Mouse (Mus musculus) bone marrow macrophage, adult 2 months (primary cell): ENCODE data around the gene Selplg.

Experiments used
- CTCF ChIP-seq: IDR thresholded peaks from 2 replicates; pipeline ENCODE4 v1.5.1; 2012; ENCODE audit warnings: low read depth, mild to moderate bottlenecking, low read length, moderate library complexity
- POLR2A ChIP-seq: IDR thresholded peaks from 2 replicates; pipeline ENCODE4 v1.6.1; 2012; ENCODE audit warnings: mild to moderate bottlenecking, low read depth, low read length, borderline replicate concordance

DNA sequence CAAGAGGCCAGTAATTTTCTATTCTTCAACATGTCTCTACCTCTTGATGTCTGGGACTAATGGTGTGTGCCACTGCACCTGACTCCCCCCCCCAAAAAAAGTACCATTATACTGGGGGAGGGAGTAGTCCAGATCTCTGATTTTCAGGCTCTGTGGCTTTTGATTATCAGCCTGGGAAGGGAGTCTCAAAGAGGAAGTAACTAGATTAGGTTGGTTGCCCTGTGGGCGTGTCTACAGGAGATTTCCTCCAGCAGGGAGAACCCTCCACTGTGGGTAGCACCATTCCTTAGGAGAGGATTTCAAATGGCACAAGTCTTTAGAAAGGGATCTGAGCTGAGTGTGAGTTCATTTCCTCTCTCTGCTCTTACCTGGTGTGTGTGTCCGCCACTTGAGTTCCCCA is 19.8 kb downstream of the Selplg start:
- no peak for TF ChIP-seq POLR2A
- TF ChIP-seq CTCF = no peak
